ENCODE assay signal across 9 mouse cellular contexts in genomic region chr1:74770727-74771466, GRCm38 (mm10). TPM values are rescaled to one million over a fixed set of nuclear protein-coding genes. Genes with fewer than 3 reads are reported as not detected.
DNase-seq lines count a peak whose midpoint lies in the region; ATAC-seq lines count a peak whose summit lies in the region.
"Had no signal": no experiment of that assay in that cellular context is flagged by ENCODE, and none has a peak within 500 bp of the region (broad histone marks: within the 10 kb centered on the region; RNA-seq: fewer than 3 reads in every experiment).

No protein-coding gene starts in this region.

- peak overlapping the region; percentile 74 for H3K4me2 ChIP-seq in forebrain, embryonic 14.5 days (ENCODE audit: low read length)
- H3K4me2 ChIP-seq in liver, embryonic 12.5 days, result peak overlapping the region; percentile 63
- peak overlapping the region; percentile 91 for H3K4me2 ChIP-seq in stomach, embryonic 16.5 days (ENCODE audit: low read depth, low read length)

- no peak overlapping the region for H3K9ac ChIP-seq in forebrain, embryonic 14.5 days (ENCODE audit: low read length)
- H3K9ac ChIP-seq in liver, embryonic 12.5 days, result no peak overlapping the region
- H3K9ac ChIP-seq in stomach, embryonic 16.5 days (ENCODE audit: low read length), result peak overlapping the region; percentile 68

- peak overlapping the region; percentile 40 for H3K4me3 ChIP-seq in forebrain, embryonic 14.5 days (ENCODE audit: low read depth, low read length)
- H3K4me3 ChIP-seq in liver, embryonic 12.5 days, result peak overlapping the region; percentile 37; the same call in 1 of the 2 replicates
- H3K4me3 ChIP-seq in stomach, embryonic 16.5 days (replicated peaks; ENCODE audit: low read length), result peak overlapping the region; percentile 52

- peaks cover 9% of the 10 kb centered on the region for H3K4me1 ChIP-seq in forebrain, embryonic 14.5 days (ENCODE audit: control insufficient read depth, insufficient read depth, low read length)
- H3K4me1 ChIP-seq in liver, embryonic 12.5 days, result peaks cover 10% of the 10 kb centered on the region
- peaks cover 21% of the 10 kb centered on the region for H3K4me1 ChIP-seq in stomach, embryonic 16.5 days (ENCODE audit: control insufficient read depth, insufficient read depth, low read length)

- no peak for ATAC-seq in forebrain, embryonic 14.5 days
- ATAC-seq in liver, embryonic 12.5 days, result no peak
- ATAC-seq in stomach, embryonic 16.5 days (ENCODE audit: insufficient read depth, low FRiP score), result no peak
- ATAC-seq: activated CD4-positive, CD25-positive, alpha-beta regulatory T cell, adult 4 months had no signal

- no peaks in the 10 kb centered on the region for H3K9me3 ChIP-seq in forebrain, embryonic 14.5 days (replicated peaks; ENCODE audit: control insufficient read depth, low read length)
- H3K9me3 ChIP-seq in liver, embryonic 12.5 days (replicated peaks), result no peaks in the 10 kb centered on the region
- H3K9me3 ChIP-seq in stomach, embryonic 16.5 days (replicated peaks; ENCODE audit: control insufficient read depth, low read length), result no peaks in the 10 kb centered on the region

- WGBS in forebrain, embryonic 14.5 days, result under 1% methylated on average over 35 of the region's 35 CpGs
- WGBS in liver, embryonic 12.5 days (ENCODE audit: insufficient replicate concordance), result 2% methylated on average over 35 of the region's 35 CpGs
- 4% methylated on average over 35 of the region's 35 CpGs for WGBS in stomach, embryonic 16.5 days

- intact Hi-C loops in left cerebral cortex, postnatal 4 days (cut with DNase I), result no loop called here

- no peaks in the 10 kb centered on the region for H3K36me3 ChIP-seq in forebrain, embryonic 14.5 days (ENCODE audit: control insufficient read depth, insufficient read depth, low read length)
- no peaks in the 10 kb centered on the region for H3K36me3 ChIP-seq in liver, embryonic 12.5 days
- H3K36me3 ChIP-seq in stomach, embryonic 16.5 days (ENCODE audit: control insufficient read depth, insufficient read depth, low read length), result no peaks in the 10 kb centered on the region

- peak; percentile 11 for DNase-seq in lung, postnatal 10 days
- no peak for DNase-seq in lung, postnatal 36 days
- DNase-seq in forebrain, embryonic 14.5 days (ENCODE audit: low spot score), result no peak
- no peak for DNase-seq in urinary bladder, postnatal 25 days (ENCODE audit: low spot score)
- DNase-seq in left cerebral cortex, postnatal 4 days, result no peak

- H3K27ac ChIP-seq in forebrain, embryonic 14.5 days (ENCODE audit: low read depth, low read length), result no peak overlapping the region
- H3K27ac ChIP-seq in liver, embryonic 12.5 days, result no peak overlapping the region
- no peak overlapping the region for H3K27ac ChIP-seq in stomach, embryonic 16.5 days (ENCODE audit: low read length)

- peaks cover 78% of the 10 kb centered on the region for H3K27me3 ChIP-seq in forebrain, embryonic 14.5 days (replicated peaks; ENCODE audit: control insufficient read depth, insufficient read depth, low read length)
- peaks cover 97% of the 10 kb centered on the region for H3K27me3 ChIP-seq in liver, embryonic 12.5 days (replicated peaks)
- peaks cover 51% of the 10 kb centered on the region for H3K27me3 ChIP-seq in stomach, embryonic 16.5 days (ENCODE audit: control insufficient read depth, insufficient read depth, low read length)

RNA-seq across cellular contexts. Expression of gene Wnt6, which starts 0.8 kb away (rescaled TPM):
- polyA plus RNA-seq in forebrain, embryonic 14.5 days (2014; fragmentation: Nextera tagmentation; extraction: Ambion mirVana), result 1.3 and 3.6 TPM in 2 replicates
- polyA plus RNA-seq in liver, embryonic 12.5 days (2016; fragmentation: Nextera tagmentation; extraction: Ambion mirVana), result 0.13 and 0.86 TPM in 2 replicates
- polyA plus RNA-seq in stomach, embryonic 16.5 days (2015; fragmentation: Nextera tagmentation; extraction: Ambion mirVana), result 2.4 and 2.8 TPM in 2 replicates
- 1 to 10 TPM; 3.5 to 5.1 TPM for total RNA-seq in left cerebral cortex, postnatal 4 days (2021)
- total RNA-seq: liver, adult 2 months had no signal
- polyA plus RNA-seq: activated CD4-positive, CD25-positive, alpha-beta regulatory T cell, adult 4 months had no signal

RNA-seq across cellular contexts. Expression of gene Wnt10a, which starts 20.4 kb away (rescaled TPM):
- polyA plus RNA-seq in forebrain, embryonic 14.5 days (2014; fragmentation: Nextera tagmentation; extraction: Ambion mirVana), result 0.56 and 0.69 TPM in 2 replicates
- polyA plus RNA-seq in liver, embryonic 12.5 days (2016; fragmentation: Nextera tagmentation; extraction: Ambion mirVana), result not detected in 2 replicates
- 2.9 and 3.2 TPM in 2 replicates for polyA plus RNA-seq in stomach, embryonic 16.5 days (2015; fragmentation: Nextera tagmentation; extraction: Ambion mirVana)
- total RNA-seq in left cerebral cortex, postnatal 4 days (2021), result under 1 TPM in 1 of 2 experiments, not detected in 1; 0.38 TPM
- total RNA-seq: liver, adult 2 months had no signal
- polyA plus RNA-seq: liver, adult 2 months had no signal

RNA-seq across cellular contexts. Expression of gene Prkag3, which starts 21.9 kb away (rescaled TPM):
- polyA plus RNA-seq in forebrain, embryonic 14.5 days (2014; fragmentation: Nextera tagmentation; extraction: Ambion mirVana), result not detected in 2 replicates
- polyA plus RNA-seq in liver, embryonic 12.5 days (2016; fragmentation: Nextera tagmentation; extraction: Ambion mirVana), result 0.13 TPM in 1 of 2 replicates, not detected in the other
- 0.31 and 1.8 TPM in 2 replicates for polyA plus RNA-seq in stomach, embryonic 16.5 days (2015; fragmentation: Nextera tagmentation; extraction: Ambion mirVana)
- not detected for total RNA-seq in left cerebral cortex, postnatal 4 days (2021)
- polyA plus RNA-seq: activated CD4-positive, CD25-positive, alpha-beta regulatory T cell, adult 4 months; liver, adult 2 months had no signal

RNA-seq across cellular contexts. Expression of gene Cyp27a1, which starts 57.5 kb away (rescaled TPM):
- polyA plus RNA-seq in forebrain, embryonic 14.5 days (2014; fragmentation: Nextera tagmentation; extraction: Ambion mirVana), result 1.2 and 1.9 TPM in 2 replicates
- 2.3 and 2.8 TPM in 2 replicates for polyA plus RNA-seq in liver, embryonic 12.5 days (2016; fragmentation: Nextera tagmentation; extraction: Ambion mirVana)
- 10.4 and 11.3 TPM in 2 replicates for polyA plus RNA-seq in stomach, embryonic 16.5 days (2015; fragmentation: Nextera tagmentation; extraction: Ambion mirVana)
- total RNA-seq in left cerebral cortex, postnatal 4 days (2021), result under 1 TPM; 0.70 TPM
